Mouse (Mus musculus) kidney, adult 2 months (tissue): ENCODE measurements around the gene B3gnt7. TPM values are rescaled to one million over a fixed set of nuclear protein-coding genes. Genes with fewer than 3 reads are reported as not detected.

Experiments used
- DNase-seq: peaks from one replicate; pipeline ENCODE4 v3.0.0; 2021
- H3K27ac ChIP-seq: fragments of 200-500 bp; 2 replicates; pipeline ENCODE4 v1.5.1; 2012; ENCODE audit warnings: low read depth, low read length, control low read depth, inconsistent platforms; ENCODE audit not compliant: insufficient read depth
- H3K27me3 ChIP-seq: fragments of 200-500 bp; replicated peaks from 2 replicates; pipeline ENCODE4 v1.6.1; 2012; ENCODE audit warnings: mild to moderate bottlenecking, moderate library complexity, low read length, inconsistent platforms; ENCODE audit not compliant: control insufficient read depth, insufficient read depth
- H3K36me3 ChIP-seq: fragments of 200-500 bp; 2 replicates; pipeline ENCODE4 v1.6.1; 2012; ENCODE audit warnings: mild to moderate bottlenecking, moderate library complexity, low read length, inconsistent platforms; ENCODE audit not compliant: control insufficient read depth, insufficient read depth
- H3K4me1 ChIP-seq: fragments of 200-500 bp; 2 replicates; pipeline ENCODE4 v1.6.1; 2011; ENCODE audit warnings: low read length; ENCODE audit not compliant: control insufficient read depth, insufficient read depth
- H3K4me3 ChIP-seq: fragments of 200-500 bp; 2 replicates; pipeline ENCODE4 v1.5.1; 2011; ENCODE audit warnings: mild to moderate bottlenecking, low read depth, low read length, control low read depth; ENCODE audit not compliant: insufficient read depth
- CTCF ChIP-seq: fragments of 200-500 bp; conservative IDR thresholded peaks from 2 replicates; pipeline ENCODE4 v1.5.1; 2011; ENCODE audit warnings: low read depth, mild to moderate bottlenecking, control low read depth, low read length, moderate library complexity, mixed read lengths; ENCODE audit not compliant: insufficient read depth, insufficient read length
- POLR2A ChIP-seq: fragments of 200-500 bp; IDR thresholded peaks from one replicate; pipeline ENCODE4 v1.6.1; 2011; ENCODE audit warnings: low read depth, low read length, control low read depth
- WGBS: fragments of 180-500 bp; shearing (Covaris S2); methylation state at CpG from one replicate; pipeline ENCODE4 v1.1.7; 2018; 5-methylcytosine and 5-hydroxymethylcytosine counted together
- polyA plus RNA-seq: library from polyadenylated mRNA; depleted of rRNA; stranded (reverse); fragments of >200 nt; gene quantifications from 2 replicates; pipeline ENCODE4 v1.2.3, GENCODE M21; 2012; rRNA removed

B3gnt7 gene
- polyA plus RNA-seq, 1 experiment, result 9.6 TPM

- no peak overlapping the region for H3K4me3 ChIP-seq
- H3K27ac ChIP-seq, result no peak overlapping the region
- H3K36me3 ChIP-seq, result peaks cover 38% of the 10 kb centered on the region
- 87% methylated on average over 2 of the region's 2 CpGs for WGBS
- no peak for DNase-seq
- peaks cover 5% of the 10 kb centered on the region; the same call in 1 of the 2 replicates for H3K4me1 ChIP-seq
- TF ChIP-seq CTCF (no peak), POLR2A (no peak)
- no peaks in the 10 kb centered on the region for H3K27me3 ChIP-seq
Measured at GRCm38 (mm10) chr1:86354186-86354585, 51.6 kb downstream of the B3gnt7 start.

Other genes starting within 250 kb of the B3gnt7 start
- 61.2 and 64.4 TPM in 2 replicates for gene Psmd1, start 238.4 kb upstream of the B3gnt7 start, polyA plus RNA-seq
- 0.33 and 0.71 TPM in 2 replicates for gene Htr2b, start 190.9 kb upstream of the B3gnt7 start, polyA plus RNA-seq
- gene Gm21972, start 169.2 kb upstream of the B3gnt7 start, polyA plus RNA-seq, result not detected in 2 replicates
- 7.1 and 7.4 TPM in 2 replicates for gene Armc9, start 148.1 kb upstream of the B3gnt7 start, polyA plus RNA-seq
- 7.2 and 10.4 TPM in 2 replicates for gene Ncl, start 56.6 kb downstream of the B3gnt7 start, polyA plus RNA-seq
- 0.19 and 0.23 TPM in 2 replicates for gene Nmur1, start 123.4 kb downstream of the B3gnt7 start, polyA plus RNA-seq
- not detected in 2 replicates for gene Tex44, start 123.5 kb downstream of the B3gnt7 start, polyA plus RNA-seq
- 622 and 651 TPM in 2 replicates for gene Ptma, start 223.9 kb downstream of the B3gnt7 start, polyA plus RNA-seq